Mouse (Mus musculus) hindbrain, embryonic 16.5 days (tissue): ENCODE measurements around the gene Zbtb41. TPM values are rescaled to one million over a fixed set of nuclear protein-coding genes. Genes with fewer than 3 reads are reported as not detected.

Source experiments
- ATAC-seq: fragments of 200-750 bp; cut with Nextera tagmentation; 2 replicates; pipeline ENCODE4 v1.8.0; 2017; ENCODE audit warnings: moderate TSS enrichment, moderate library complexity
- H3K27ac ChIP-seq: fragments of 300-500 bp; sonication (generic); 2 replicates; pipeline ENCODE4 v1.5.1; 2014; ENCODE audit warnings: low read depth, mild to moderate bottlenecking, control low read depth, low read length, moderate library complexity
- H3K27me3 ChIP-seq: fragments of 300-500 bp; sonication (generic); replicated peaks from 2 replicates; pipeline ENCODE4 v1.6.1; 2014; ENCODE audit warnings: low read length; ENCODE audit not compliant: control insufficient read depth, insufficient read depth
- H3K36me3 ChIP-seq: fragments of 300-500 bp; sonication (generic); 2 replicates; pipeline ENCODE4 v1.6.1; 2014; ENCODE audit warnings: mild to moderate bottlenecking, low read length, moderate library complexity, mixed read lengths; ENCODE audit not compliant: control insufficient read depth, insufficient read depth
- H3K4me1 ChIP-seq: fragments of 300-500 bp; sonication (generic); 2 replicates; pipeline ENCODE4 v1.6.1; 2014; ENCODE audit warnings: low read depth, low read length; ENCODE audit not compliant: control insufficient read depth, insufficient read depth
- H3K4me2 ChIP-seq: fragments of 300-500 bp; sonication (generic); 2 replicates; pipeline ENCODE4 v1.6.1; 2014; ENCODE audit warnings: mild to moderate bottlenecking, low read length, control low read depth, moderate library complexity
- H3K4me3 ChIP-seq: fragments of 300-500 bp; sonication (generic); 2 replicates; pipeline ENCODE4 v1.5.1; 2014; ENCODE audit warnings: mild to moderate bottlenecking, low read length, control low read depth, moderate library complexity
- H3K9ac ChIP-seq: fragments of 300-500 bp; sonication (generic); 2 replicates; pipeline ENCODE4 v1.6.1; 2014; ENCODE audit warnings: low read depth, mild to moderate bottlenecking, control low read depth, low read length, moderate library complexity
- H3K9me3 ChIP-seq: fragments of 300-500 bp; sonication (generic); 2 replicates; pipeline ENCODE4 v1.6.1; 2014; ENCODE audit warnings: mild to moderate bottlenecking, low read length, moderate library complexity; ENCODE audit not compliant: control insufficient read depth
- WGBS: fragments of 180-500 bp; shearing (Covaris S2); extraction: QIAGEN DNeasy Blood & Tissue Kit; methylation state at CpG from one replicate; pipeline ENCODE4 v1.1.7; 2014; 5-methylcytosine and 5-hydroxymethylcytosine counted together
- polyA plus RNA-seq: library from polyadenylated mRNA; unstranded; fragments of >200 nt; fragmentation: Nextera tagmentation; extraction: Ambion mirVana; gene quantifications from 2 replicates; pipeline ENCODE4 v1.2.1, GENCODE M21; 2015

Gene Zbtb41
- polyA plus RNA-seq, 1 experiment from 2014 or later = 11.8 TPM

DNA sequence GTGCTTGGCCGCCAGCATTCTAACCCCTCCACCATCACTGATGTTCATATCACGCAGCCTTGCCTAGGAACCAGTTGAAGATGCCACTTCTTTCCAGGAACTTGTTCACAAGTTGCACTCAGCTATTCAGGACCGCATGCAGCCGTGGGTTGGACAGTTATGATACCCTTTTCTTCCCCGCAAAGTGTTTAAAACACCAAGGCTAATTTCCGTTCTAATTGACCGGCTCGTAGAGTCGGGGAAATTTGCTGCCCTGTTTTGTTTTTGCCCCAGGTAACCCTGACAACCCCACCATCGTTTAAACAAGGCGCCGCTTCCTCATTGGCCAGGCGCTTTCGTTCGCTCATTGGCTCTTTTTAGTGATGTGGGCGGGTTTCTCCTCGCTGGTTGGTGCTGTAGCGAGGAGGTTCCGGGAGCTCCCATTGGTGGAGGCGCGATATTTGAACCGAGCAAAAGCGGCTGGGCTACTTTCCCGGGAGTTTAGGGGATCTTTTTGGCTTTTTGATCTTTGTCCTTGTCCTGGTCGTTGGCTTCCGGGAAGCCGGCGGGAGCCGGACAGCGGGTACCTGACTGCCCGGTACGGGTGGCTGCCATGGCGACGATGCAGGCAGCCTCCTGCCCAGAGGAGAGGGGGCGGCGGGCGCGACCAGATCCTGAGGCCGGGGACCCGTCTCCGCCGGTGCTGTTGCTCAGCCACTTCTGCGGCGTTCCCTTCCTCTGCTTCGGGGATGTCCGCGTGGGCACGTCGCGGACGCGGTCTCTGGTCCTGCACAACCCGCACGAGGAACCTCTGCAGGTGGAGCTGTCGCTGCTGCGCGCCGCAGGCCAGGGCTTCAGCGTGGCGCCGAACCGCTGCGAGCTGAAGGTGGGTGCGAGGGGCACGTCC, 32.5 kb downstream of the Zbtb41 start, which contains the start of gene Aspm:
TSS of gene Aspm (plus strand) at position 433 of the 886 bp plus-strand sequence.
- peaks cover 8% of the 10 kb centered on the region for H3K4me1 ChIP-seq
- under 1% methylated on average over 57 of the region's 65 CpGs for WGBS
- ATAC-seq = peak; percentile 99
- no peaks in the 10 kb centered on the region for H3K9me3 ChIP-seq
- peak within 1 kb of the TSS; percentile 99 for H3K4me2 ChIP-seq
- peak within 1 kb of the TSS; percentile 77 for H3K4me3 ChIP-seq
- H3K27me3 ChIP-seq = no peaks in the 10 kb centered on the region
- no peaks in the 10 kb centered on the region for H3K36me3 ChIP-seq
- H3K27ac ChIP-seq = no peak within 1 kb of the TSS
- H3K9ac ChIP-seq = peak within 1 kb of the TSS; percentile 64

DNA sequence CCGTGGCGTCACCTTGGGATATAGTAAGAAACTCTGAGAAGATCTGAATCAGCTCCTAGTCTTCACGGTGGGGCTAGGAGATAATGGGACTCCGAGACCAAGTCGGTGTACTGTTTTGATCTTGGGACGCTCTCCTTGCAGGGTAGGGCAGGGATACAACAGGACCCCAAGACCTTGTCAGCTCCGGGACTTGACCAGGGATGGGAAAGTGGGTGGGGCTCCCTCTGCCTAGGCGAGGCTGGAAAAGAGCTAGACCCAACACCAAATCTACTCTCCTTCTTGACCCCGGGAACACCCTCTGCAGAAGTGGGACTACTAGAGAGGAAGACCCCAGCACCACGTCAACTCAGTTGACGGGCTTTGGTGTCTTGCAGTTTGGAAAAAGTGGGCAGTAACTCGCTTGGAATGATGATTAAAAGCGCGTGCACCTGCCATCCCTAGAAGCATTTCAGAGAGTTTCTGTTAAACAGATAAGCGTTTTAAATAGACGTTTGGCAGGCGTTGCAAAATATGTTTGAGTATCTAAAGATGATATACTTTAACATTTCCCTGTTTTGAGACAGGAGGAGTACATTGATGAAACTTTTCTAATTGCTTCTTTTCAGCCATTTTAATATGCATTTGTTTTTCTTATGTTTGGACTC, 33.3 kb downstream of the Zbtb41 start:
- H3K4me2 ChIP-seq = peak overlapping the region; percentile 99
- no peaks in the 10 kb centered on the region for H3K9me3 ChIP-seq
- peak overlapping the region; percentile 64 for H3K9ac ChIP-seq
- H3K36me3 ChIP-seq = no peaks in the 10 kb centered on the region
- no peak; the same call in 1 of the 2 replicates for ATAC-seq
- no peak overlapping the region for H3K27ac ChIP-seq
- no peaks in the 10 kb centered on the region for H3K27me3 ChIP-seq
- WGBS = 3% methylated on average over 17 of the region's 17 CpGs
- H3K4me3 ChIP-seq = peak overlapping the region; percentile 77
- peaks cover 8% of the 10 kb centered on the region for H3K4me1 ChIP-seq

DNA sequence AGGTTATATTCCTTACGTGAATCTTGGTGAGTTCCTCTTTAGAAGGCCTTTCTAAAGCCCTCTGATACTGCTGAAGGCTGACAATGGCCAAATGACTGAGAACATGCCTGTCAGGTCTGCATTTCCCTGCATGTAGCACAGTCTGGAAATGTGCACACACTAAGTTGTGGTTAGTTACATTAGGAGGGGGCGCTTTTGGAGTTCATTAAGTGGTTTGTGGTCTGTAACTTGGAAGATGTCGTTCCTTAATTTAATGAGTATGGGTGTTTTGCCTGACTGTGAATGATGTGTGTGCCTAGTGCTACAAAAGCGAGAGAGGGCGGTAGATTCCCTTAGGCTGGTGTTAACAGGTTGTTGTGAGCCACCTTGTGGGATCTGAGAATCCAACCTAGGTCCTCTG, 38.7 kb downstream of the Zbtb41 start:
- no peak for ATAC-seq
- no peaks in the 10 kb centered on the region for H3K4me1 ChIP-seq
- WGBS = 81% methylated on average over 5 of the region's 5 CpGs
- H3K27me3 ChIP-seq = no peaks in the 10 kb centered on the region
- no peaks in the 10 kb centered on the region for H3K9me3 ChIP-seq
- H3K9ac ChIP-seq = no peak overlapping the region
- H3K27ac ChIP-seq = no peak overlapping the region
- H3K4me3 ChIP-seq = no peak overlapping the region
- H3K4me2 ChIP-seq = no peak overlapping the region
- H3K36me3 ChIP-seq = no peaks in the 10 kb centered on the region

DNA sequence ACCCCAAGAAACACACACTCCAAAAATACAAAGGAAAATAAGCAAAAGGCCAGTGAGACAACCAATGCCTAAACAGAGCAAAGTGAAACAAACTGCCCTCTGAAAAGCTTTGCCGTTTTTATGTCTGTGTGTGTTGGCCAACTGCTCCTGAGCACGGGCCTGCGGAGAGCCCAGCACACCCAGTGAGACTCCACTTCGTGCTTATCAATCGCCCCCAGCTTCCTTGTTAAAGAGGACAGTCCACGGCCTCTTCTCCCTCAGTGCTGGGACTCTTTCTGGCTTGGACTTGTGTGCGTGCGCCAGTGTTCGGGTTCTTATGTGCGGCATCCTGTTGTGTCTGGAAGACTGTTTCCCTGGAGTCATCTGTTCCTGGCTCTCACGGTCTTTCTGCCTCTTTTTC, 43.8 kb downstream of the Zbtb41 start:
- no peaks in the 10 kb centered on the region for H3K27me3 ChIP-seq
- 89% methylated on average over 11 of the region's 11 CpGs for WGBS
- H3K4me3 ChIP-seq = no peak overlapping the region
- H3K36me3 ChIP-seq = no peaks in the 10 kb centered on the region
- no peak overlapping the region for H3K27ac ChIP-seq
- no peak overlapping the region for H3K4me2 ChIP-seq
- H3K9me3 ChIP-seq = no peaks in the 10 kb centered on the region
- H3K9ac ChIP-seq = no peak overlapping the region
- no peaks in the 10 kb centered on the region for H3K4me1 ChIP-seq
- no peak for ATAC-seq

DNA sequence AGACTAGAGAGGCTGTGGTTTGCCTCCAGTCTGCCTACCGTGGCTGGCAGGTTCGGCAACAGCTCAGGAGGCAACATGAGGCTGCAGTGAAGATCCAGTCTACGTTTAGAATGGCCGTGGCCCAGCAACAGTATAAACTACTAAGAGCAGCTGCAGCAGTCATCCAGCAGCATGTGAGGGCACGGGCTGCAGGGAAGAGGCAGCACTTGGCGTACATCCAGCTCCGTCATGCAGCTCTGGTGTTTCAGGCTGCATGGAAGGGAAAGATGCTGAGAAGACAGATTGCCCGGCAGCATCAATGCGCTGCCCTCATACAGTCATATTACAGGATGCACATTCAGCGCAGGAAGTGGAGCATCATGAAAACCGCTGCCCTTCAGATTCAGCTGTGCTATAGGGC, 56.8 kb downstream of the Zbtb41 start:
- H3K27me3 ChIP-seq = no peaks in the 10 kb centered on the region
- no peaks in the 10 kb centered on the region for H3K4me1 ChIP-seq
- no peak overlapping the region for H3K4me3 ChIP-seq
- no peak overlapping the region for H3K4me2 ChIP-seq
- H3K27ac ChIP-seq = no peak overlapping the region
- H3K36me3 ChIP-seq = no peaks in the 10 kb centered on the region
- ATAC-seq = peak; percentile 85
- WGBS = 84% methylated on average over 11 of the region's 11 CpGs
- H3K9ac ChIP-seq = no peak overlapping the region
- no peaks in the 10 kb centered on the region for H3K9me3 ChIP-seq

DNA sequence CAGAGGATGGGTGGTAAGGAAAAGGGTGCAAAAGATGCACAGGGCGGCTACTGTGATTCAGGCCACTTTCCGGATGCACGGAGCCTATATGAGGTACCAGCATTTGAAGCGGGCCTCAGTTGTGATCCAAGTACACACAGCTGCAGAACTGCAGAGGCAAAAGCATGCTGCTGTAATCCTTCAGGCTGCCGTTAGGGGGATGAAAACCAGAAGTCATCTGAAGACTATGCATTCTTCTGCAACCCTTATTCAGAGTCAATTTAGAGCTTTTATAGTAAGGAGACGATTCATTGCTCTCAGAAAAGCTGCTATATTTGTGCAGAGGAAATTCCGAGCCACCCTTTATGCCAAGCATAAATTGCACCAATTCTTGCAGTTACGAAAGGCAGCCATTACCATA, 58.2 kb downstream of the Zbtb41 start:
- 90% methylated on average over 8 of the region's 8 CpGs for WGBS
- Histone ChIP-seq H3K4me1 (no peaks in the 10 kb centered on the region), H3K27ac (no peak overlapping the region), H3K9me3 (no peaks in the 10 kb centered on the region), H3K4me2 (no peak overlapping the region), H3K27me3 (no peaks in the 10 kb centered on the region), H3K9ac (no peak overlapping the region), H3K4me3 (no peak overlapping the region), H3K36me3 (no peaks in the 10 kb centered on the region)
- ATAC-seq = no peak

DNA sequence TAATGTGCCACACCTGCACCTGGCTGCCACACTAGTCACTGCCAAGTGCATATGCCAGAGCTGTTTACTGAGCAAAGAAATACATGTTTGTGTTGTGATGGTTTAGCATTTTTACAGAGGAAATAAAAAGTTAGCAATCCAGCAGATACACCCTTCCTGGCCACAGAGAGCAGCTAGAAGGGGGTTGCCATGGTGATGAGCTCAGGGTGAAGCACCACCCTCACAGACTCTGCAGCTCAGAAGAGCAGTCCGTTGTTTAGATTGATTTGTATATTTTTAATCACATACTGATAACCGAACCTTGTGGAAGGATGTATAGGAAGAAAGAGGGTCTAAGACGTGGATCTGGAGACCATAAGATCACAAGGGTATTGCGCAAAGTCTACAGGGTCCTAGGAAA, 59.1 kb downstream of the Zbtb41 start:
- Histone ChIP-seq H3K27ac (no peak overlapping the region), H3K9me3 (no peaks in the 10 kb centered on the region), H3K27me3 (no peaks in the 10 kb centered on the region), H3K4me3 (no peak overlapping the region), H3K4me2 (no peak overlapping the region), H3K36me3 (no peaks in the 10 kb centered on the region), H3K9ac (no peak overlapping the region), H3K4me1 (no peaks in the 10 kb centered on the region)
- WGBS = 77% methylated on average over 4 of the region's 4 CpGs
- peak; percentile 73; the same call in 1 of the 2 replicates for ATAC-seq

DNA sequence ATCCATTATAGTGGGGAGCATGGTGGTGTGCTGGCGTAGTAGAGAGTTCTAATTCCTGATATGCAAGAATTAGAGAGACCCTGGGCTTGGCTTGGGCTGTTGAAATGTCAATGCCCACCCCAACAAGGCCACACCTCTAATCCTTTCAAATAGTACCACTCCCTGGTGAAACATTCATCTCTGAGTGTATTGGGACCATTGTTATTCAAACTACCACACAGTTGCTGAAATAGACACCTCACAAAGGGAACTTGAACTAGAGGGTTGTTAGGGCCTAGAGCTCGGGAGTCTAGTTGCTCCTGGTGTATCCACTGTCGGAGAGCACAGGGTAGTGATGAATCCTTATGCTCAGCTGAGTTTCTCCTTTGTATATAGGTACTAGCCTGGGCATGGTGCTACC, 72.5 kb downstream of the Zbtb41 start:
- Histone ChIP-seq H3K9me3 (no peaks in the 10 kb centered on the region), H3K4me3 (no peak overlapping the region), H3K4me2 (no peak overlapping the region), H3K27me3 (no peaks in the 10 kb centered on the region), H3K36me3 (0 out of 2 replicates have a peak, but pooled peaks cover 2% of the 10 kb centered on the region), H3K27ac (no peak overlapping the region), H3K4me1 (no peaks in the 10 kb centered on the region), H3K9ac (no peak overlapping the region)
- 75% methylated on average over 3 of the region's 3 CpGs for WGBS
- no peak for ATAC-seq

DNA sequence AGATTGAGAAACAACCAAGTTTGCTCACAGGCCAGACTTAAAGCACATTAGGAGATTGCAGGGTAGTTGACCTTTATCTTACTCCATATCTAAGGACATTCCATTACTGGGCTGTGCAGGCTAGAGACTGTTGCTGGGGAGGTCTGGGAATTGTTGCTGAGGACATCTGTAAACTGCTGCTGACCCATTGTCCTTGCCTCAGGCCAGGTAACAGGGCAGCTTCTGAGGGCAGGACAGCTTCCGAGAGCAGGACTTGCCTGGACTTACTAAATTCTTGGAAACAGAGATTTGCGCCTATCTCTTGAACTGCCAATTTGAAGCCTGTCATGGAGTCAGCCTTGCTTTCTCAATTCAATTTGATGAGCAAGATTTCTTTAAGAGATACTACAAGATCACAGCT, 73.3 kb downstream of the Zbtb41 start:
- no peaks in the 10 kb centered on the region for H3K27me3 ChIP-seq
- H3K4me3 ChIP-seq = no peak overlapping the region
- no peak overlapping the region for H3K27ac ChIP-seq
- H3K9ac ChIP-seq = no peak overlapping the region
- no peaks in the 10 kb centered on the region for H3K36me3 ChIP-seq
- H3K9me3 ChIP-seq = no peaks in the 10 kb centered on the region
- no peak for ATAC-seq
- H3K4me1 ChIP-seq = no peaks in the 10 kb centered on the region
- H3K4me2 ChIP-seq = no peak overlapping the region
- 96% methylated on average over 2 of the region's 2 CpGs for WGBS
